Mouse (Mus musculus): Measurements from ENCODE around the gene Ppp1ca.

- TF ChIP-seq CTCF (IDR thresholded peaks at IDR 0.05; ENCODE audit: low read depth, low read length), result no peak
- no peak for TF ChIP-seq POLR2A (IDR thresholded peaks at IDR 0.05; ENCODE audit: borderline replicate concordance, low read depth, low read length)
Observed at GRCm38 (mm10) chr19:4143759-4144268, 48.1 kb upstream of the Ppp1ca start, which contains the start of gene Cabp4.
